Mouse (Mus musculus): ENCODE data around the gene Thbs3. TPM values are rescaled to one million over a fixed set of nuclear protein-coding genes. Genes with fewer than 3 reads are reported as not detected.
A peak's percentile ranks its signal among the peaks of the same experiment; 100 is the strongest.

Gene Thbs3
- polyA plus RNA-seq, 1 experiment from 2014 or later, result 10.4 TPM

DNA sequence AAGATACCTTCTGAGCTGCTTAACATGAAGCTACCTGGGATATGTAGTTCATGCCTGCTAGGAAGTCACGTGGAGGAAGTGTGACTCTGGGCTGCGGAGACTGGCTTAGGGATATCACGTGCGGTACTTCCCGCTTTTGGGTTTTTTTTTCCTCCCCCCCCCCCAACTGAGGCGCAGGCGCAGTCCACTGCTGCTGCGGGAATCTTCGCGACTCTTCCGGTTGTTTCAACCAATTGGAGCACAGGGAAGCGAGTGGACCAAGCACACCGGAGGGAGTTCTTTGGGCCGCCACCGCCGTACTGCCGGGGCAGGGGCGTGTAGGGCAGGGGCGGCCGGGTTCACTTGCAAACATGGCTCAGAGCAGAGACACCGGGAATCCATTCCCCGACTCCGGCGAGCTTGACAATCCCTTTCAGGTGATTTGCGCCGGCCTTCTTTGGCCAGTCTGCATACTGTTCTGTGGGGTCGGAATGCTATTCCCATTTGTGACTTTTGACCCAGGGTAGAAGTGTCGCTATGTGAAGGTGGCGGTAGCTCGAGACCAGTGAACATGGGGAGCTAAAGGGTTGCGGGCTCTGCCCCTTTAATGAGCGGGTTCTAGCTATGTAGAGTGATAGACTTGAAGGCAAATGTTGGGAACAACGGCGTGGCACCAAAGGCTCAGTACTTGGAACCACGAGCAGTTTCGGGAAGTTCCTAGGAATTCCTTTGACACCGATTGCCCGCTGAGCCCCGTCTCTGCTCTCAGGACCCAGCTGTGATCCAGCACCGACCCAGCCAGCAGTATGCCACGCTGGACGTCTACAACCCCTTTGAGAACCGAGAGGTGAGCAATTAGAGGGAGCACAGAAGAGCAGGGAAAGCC lies 37.5 kb upstream of the Thbs3 start, which contains the start of gene Scamp3:
Scamp3 (plus strand) TSS at position 232 of the 865 bp plus-strand sequence.
- DNase-seq (ENCODE audit: low spot score), result peak; percentile 97
- 0 out of 2 replicates have a peak, but pooled peaks cover 3% of the 10 kb centered on the region for H3K4me1 ChIP-seq (replicated peaks; ENCODE audit: insufficient read depth, low read length)
- H3K27ac ChIP-seq, result peak within 1 kb of the TSS; percentile 82
- H3K9me3 ChIP-seq (replicated peaks; ENCODE audit: low read length), result no peaks in the 10 kb centered on the region
- peak within 1 kb of the TSS; percentile 79 for H3K4me2 ChIP-seq (ENCODE audit: low read length)
- ATAC-seq (replicated peaks; ENCODE audit: low FRiP score, low read depth), result peak; percentile 94
- no peaks in the 10 kb centered on the region for H3K27me3 ChIP-seq (ENCODE audit: insufficient read depth, low read length)
- WGBS, result under 1% methylated on average over 43 of the region's 43 CpGs
- peak within 1 kb of the TSS; percentile 68 for H3K4me3 ChIP-seq (replicated peaks; ENCODE audit: low read depth, low read length)
- peak within 1 kb of the TSS; percentile 76 for H3K9ac ChIP-seq (ENCODE audit: low read depth, low read length)
- no peak for TF ChIP-seq CTCF (IDR thresholded peaks at IDR 0.05; ENCODE audit: low read depth)
- peaks cover 58% of the 10 kb centered on the region for H3K36me3 ChIP-seq (ENCODE audit: insufficient read depth, low read length)

GRCm38 (mm10) chr3:89178107-89178385 lies 36.9 kb upstream of the Thbs3 start:
- Histone ChIP-seq H3K4me3 (replicated peaks; ENCODE audit: low read depth, low read length) (peak overlapping the region; percentile 68), H3K9ac (ENCODE audit: low read depth, low read length) (peak overlapping the region; percentile 76), H3K27me3 (ENCODE audit: insufficient read depth, low read length) (no peaks in the 10 kb centered on the region), H3K36me3 (ENCODE audit: insufficient read depth, low read length) (peaks cover 53% of the 10 kb centered on the region), H3K4me1 (replicated peaks; ENCODE audit: insufficient read depth, low read length) (0 out of 2 replicates have a peak, but pooled peaks cover 3% of the 10 kb centered on the region), H3K4me2 (ENCODE audit: low read length) (peak overlapping the region; percentile 79), H3K27ac (peak overlapping the region; percentile 82), H3K9me3 (replicated peaks; ENCODE audit: low read length) (no peaks in the 10 kb centered on the region)
- DNase-seq (ENCODE audit: low spot score), result no peak
- no peak for ATAC-seq (replicated peaks; ENCODE audit: low FRiP score, low read depth)
- no peak for TF ChIP-seq CTCF (IDR thresholded peaks at IDR 0.05; ENCODE audit: low read depth)
- 3% methylated on average over 6 of the region's 6 CpGs for WGBS

- peaks cover 43% of the 10 kb centered on the region for H3K36me3 ChIP-seq (ENCODE audit: insufficient read depth, low read length)
- no peak overlapping the region for H3K4me2 ChIP-seq (ENCODE audit: low read length)
- ATAC-seq (replicated peaks; ENCODE audit: low FRiP score, low read depth) (no peak), DNase-seq (ENCODE audit: low spot score) (no peak)
- H3K9me3 ChIP-seq (replicated peaks; ENCODE audit: low read length), result no peaks in the 10 kb centered on the region
- no peak for TF ChIP-seq CTCF (IDR thresholded peaks at IDR 0.05; ENCODE audit: low read depth)
- H3K27ac ChIP-seq, result no peak overlapping the region
- H3K4me3 ChIP-seq (replicated peaks; ENCODE audit: low read depth, low read length), result no peak overlapping the region
- H3K4me1 ChIP-seq (replicated peaks; ENCODE audit: insufficient read depth, low read length), result 0 out of 2 replicates have a peak, but pooled peaks cover 11% of the 10 kb centered on the region
- H3K9ac ChIP-seq (ENCODE audit: low read depth, low read length), result no peak overlapping the region
- H3K27me3 ChIP-seq (ENCODE audit: insufficient read depth, low read length), result no peaks in the 10 kb centered on the region
- 86% methylated on average over 11 of the region's 11 CpGs for WGBS
These were observed 35.9 kb upstream of the Thbs3 start for GRCm38 (mm10) chr3:89179056-89179455.

DNA sequence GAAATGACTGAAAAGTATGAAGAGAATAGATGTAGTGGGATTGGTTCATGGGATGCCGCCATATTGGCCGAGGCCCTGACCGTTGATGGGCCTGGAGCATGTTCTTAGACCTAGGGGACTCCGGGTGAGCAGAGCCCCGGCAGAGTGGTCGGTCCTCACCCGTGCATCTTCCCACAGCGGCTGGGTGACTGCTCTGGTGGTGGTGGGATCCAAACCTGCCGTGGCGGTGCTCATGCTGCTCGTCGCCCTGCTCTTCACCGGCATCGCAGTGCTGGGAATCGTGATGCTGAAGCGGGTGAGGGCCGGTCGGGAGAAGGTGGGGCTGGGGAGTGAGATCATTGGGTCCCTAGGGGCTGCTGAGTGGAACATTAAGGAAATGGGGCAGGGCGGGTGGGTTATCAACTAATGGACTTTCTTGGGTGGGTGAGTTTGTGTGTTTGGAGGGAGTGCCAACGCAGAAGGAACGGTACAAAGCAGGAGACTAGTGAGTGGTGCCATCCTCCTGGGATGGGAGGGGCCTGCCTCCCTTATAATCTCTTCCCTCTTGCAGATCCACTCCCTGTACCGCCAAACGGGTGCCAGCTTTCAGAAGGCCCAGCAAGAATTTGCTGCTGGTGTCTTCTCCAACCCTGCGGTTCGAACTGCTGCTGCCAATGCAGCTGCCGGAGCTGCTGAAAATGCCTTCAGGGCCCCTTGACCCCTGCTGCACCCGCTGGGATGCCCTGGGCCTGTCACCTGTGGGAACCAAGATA lies 33.1 kb upstream of the Thbs3 start:
- Histone ChIP-seq H3K4me1 (replicated peaks; ENCODE audit: insufficient read depth, low read length) (0 out of 2 replicates have a peak, but pooled peaks cover 14% of the 10 kb centered on the region), H3K27me3 (ENCODE audit: insufficient read depth, low read length) (no peaks in the 10 kb centered on the region), H3K9me3 (replicated peaks; ENCODE audit: low read length) (no peaks in the 10 kb centered on the region), H3K4me3 (replicated peaks; ENCODE audit: low read depth, low read length) (no peak overlapping the region), H3K4me2 (ENCODE audit: low read length) (no peak overlapping the region), H3K27ac (no peak overlapping the region), H3K9ac (ENCODE audit: low read depth, low read length) (no peak overlapping the region), H3K36me3 (ENCODE audit: insufficient read depth, low read length) (peaks cover 25% of the 10 kb centered on the region; the same call in 1 of the 2 replicates)
- TF ChIP-seq CTCF (IDR thresholded peaks at IDR 0.05; ENCODE audit: low read depth), result no peak
- WGBS, result 94% methylated on average over 27 of the region's 27 CpGs
- DNase-seq (ENCODE audit: low spot score), result no peak
- no peak for ATAC-seq (replicated peaks; ENCODE audit: low FRiP score, low read depth)

DNA sequence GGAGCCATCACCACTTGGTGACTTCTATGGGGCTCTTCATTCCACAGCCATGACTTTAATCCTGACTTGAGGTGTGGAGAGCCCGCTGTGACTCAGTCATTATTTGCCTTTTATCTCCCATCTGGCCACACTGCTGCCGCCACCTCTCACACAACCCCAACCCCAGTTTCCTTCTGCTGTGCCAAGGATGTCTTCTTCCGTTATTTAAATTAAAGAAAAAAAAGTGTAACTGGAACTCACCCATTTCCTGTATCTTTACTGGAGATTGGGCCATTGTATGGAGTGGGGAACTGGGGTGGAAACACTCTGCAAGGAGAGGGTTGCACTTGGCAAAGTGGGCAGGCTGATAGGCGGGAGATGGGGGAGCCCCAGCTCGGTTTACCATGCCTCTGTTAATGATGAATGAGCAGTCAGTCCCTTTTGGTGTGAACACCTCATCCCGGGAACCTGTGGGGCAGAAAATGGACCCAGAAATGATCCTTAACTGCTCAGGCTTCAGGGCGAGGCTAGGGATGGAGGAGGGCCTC lies 32.4 kb upstream of the Thbs3 start:
- H3K36me3 ChIP-seq (ENCODE audit: insufficient read depth, low read length), result peaks cover 25% of the 10 kb centered on the region; the same call in 1 of the 2 replicates
- H3K9ac ChIP-seq (ENCODE audit: low read depth, low read length), result no peak overlapping the region; the same call in 1 of the 2 replicates
- DNase-seq (ENCODE audit: low spot score) (no peak), ATAC-seq (replicated peaks; ENCODE audit: low FRiP score, low read depth) (no peak)
- H3K27me3 ChIP-seq (ENCODE audit: insufficient read depth, low read length), result no peaks in the 10 kb centered on the region
- 40% methylated on average over 7 of the region's 7 CpGs for WGBS
- no peak for TF ChIP-seq CTCF (IDR thresholded peaks at IDR 0.05; ENCODE audit: low read depth)
- peak overlapping the region; percentile 99 for H3K4me2 ChIP-seq (ENCODE audit: low read length)
- no peak overlapping the region for H3K27ac ChIP-seq
- no peaks in the 10 kb centered on the region for H3K9me3 ChIP-seq (replicated peaks; ENCODE audit: low read length)
- H3K4me1 ChIP-seq (replicated peaks; ENCODE audit: insufficient read depth, low read length), result peaks cover 21% of the 10 kb centered on the region; the same call in 1 of the 2 replicates
- peak overlapping the region; percentile 61 for H3K4me3 ChIP-seq (replicated peaks; ENCODE audit: low read depth, low read length)

Measured in kidney, postnatal 0 days (tissue).